Mouse (Mus musculus): Measurements from ENCODE around the gene Erbb2.

DNA sequence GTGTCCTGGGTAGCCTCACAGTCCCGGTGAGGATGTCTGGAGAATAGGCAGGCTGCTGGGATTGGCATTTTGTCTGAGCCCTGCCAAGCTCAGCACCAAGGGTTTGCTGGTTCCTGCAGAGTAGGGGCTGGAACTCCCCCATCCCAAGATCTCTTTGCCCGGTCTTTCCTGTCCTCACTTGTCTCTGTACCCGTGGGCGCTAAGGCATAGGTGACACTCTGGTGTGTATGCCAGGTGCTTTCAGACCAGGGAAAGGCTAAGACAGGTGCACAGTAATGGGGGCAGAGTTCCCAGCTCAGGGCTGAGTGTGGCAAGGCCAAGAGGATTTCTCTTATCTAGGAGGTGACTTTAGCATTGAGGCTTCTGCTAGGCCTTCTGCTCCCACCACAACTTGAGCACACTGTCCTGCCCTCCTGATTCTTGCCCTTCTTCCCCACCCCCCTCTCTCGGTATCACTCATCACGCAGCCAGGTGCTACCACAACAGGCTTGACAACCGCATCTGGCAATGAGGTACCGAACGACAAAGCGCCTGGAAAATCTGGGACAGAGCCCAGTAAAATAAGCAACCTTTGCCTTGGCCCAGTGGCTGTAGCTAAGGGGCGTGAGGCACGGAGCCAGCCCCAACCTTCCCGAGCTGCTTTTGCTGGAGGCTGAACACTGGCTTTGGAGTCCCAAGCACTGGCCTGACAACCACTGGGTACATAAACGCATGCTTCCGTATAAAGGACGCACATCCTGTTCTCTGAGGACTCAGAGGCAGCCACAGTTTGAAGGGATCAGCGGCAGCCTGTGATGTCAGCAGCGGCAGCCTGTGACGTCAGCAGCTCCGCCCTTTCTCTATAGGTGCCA lies 37.9 kb downstream of the Erbb2 start:
- TF ChIP-seq CTCF (IDR thresholded peaks at IDR 0.05; ENCODE audit: low read depth, low read length), result no peak
- no peak for TF ChIP-seq POLR2A (IDR thresholded peaks at IDR 0.05; ENCODE audit: borderline replicate concordance, low read depth, low read length)

Data from bone marrow macrophage, adult 2 months (primary cell).